33 mouse cellular contexts compared by ENCODE assay signal in the genomic region with DNA sequence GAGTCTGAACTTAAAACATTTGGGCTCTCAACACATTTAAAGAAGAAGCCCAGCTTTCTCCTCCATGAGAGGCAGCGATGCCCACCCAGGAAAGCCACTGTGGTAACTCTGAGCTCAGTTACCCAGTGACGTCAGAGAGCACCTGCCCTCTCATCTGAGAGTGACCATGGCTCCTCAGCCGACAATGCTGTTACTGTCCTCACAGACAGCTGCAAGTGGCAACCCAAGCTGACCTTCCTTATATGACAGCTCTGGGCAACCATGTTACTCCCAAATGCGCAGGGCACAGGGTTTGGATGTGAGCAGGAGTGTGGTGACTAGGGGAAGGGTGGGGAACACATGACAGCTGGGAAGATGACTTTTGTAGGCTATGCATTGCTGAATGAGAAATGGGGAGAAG. TPM values are rescaled to one million over a fixed set of nuclear protein-coding genes. Genes with fewer than 3 reads are reported as not detected.
"Had no signal": no experiment of that assay in that cellular context is flagged by ENCODE, and none has a peak within 500 bp of the region (broad histone marks: within the 10 kb centered on the region; RNA-seq: fewer than 3 reads in every experiment).

No protein-coding gene starts in this region.

- H3K4me1 ChIP-seq: embryonic facial prominence, embryonic 13.5 days; embryonic facial prominence, embryonic 15.5 days; forebrain, embryonic 10.5 days; forebrain, embryonic 12.5 days; forebrain, embryonic 13.5 days; forebrain, embryonic 15.5 days had no signal

- H3K27me3 ChIP-seq: embryonic facial prominence, embryonic 12.5 days; embryonic facial prominence, embryonic 13.5 days; embryonic facial prominence, embryonic 15.5 days; forebrain, embryonic 12.5 days; forebrain, embryonic 13.5 days; forebrain, embryonic 15.5 days had no signal

- H3K9me3 ChIP-seq: embryonic facial prominence, embryonic 10.5 days; embryonic facial prominence, embryonic 12.5 days; embryonic facial prominence, embryonic 13.5 days; embryonic facial prominence, embryonic 15.5 days; forebrain, embryonic 10.5 days; forebrain, embryonic 12.5 days; forebrain, embryonic 13.5 days; forebrain, embryonic 15.5 days had no signal

- H3K4me2 ChIP-seq: embryonic facial prominence, embryonic 12.5 days; embryonic facial prominence, embryonic 13.5 days; embryonic facial prominence, embryonic 15.5 days; forebrain, embryonic 12.5 days; forebrain, embryonic 13.5 days; forebrain, embryonic 15.5 days had no signal

- H3K36me3 ChIP-seq: embryonic facial prominence, embryonic 10.5 days; embryonic facial prominence, embryonic 12.5 days; embryonic facial prominence, embryonic 13.5 days; embryonic facial prominence, embryonic 15.5 days; forebrain, embryonic 10.5 days; forebrain, embryonic 12.5 days; forebrain, embryonic 15.5 days had no signal

- H3K9ac ChIP-seq: embryonic facial prominence, embryonic 12.5 days; embryonic facial prominence, embryonic 13.5 days; embryonic facial prominence, embryonic 15.5 days; forebrain, embryonic 12.5 days; forebrain, embryonic 13.5 days; forebrain, embryonic 15.5 days; forebrain, postnatal 0 days had no signal

- DNase-seq: cerebellum, adult 8-10 months; cerebellum, adult 9-10 months; cerebellum, adult 9-11 months; cerebellum, postnatal 10 days; cerebellum, postnatal 14 days; cerebellum, postnatal 25 days; cerebellum, postnatal 36 days; embryo, embryonic 11 days; forebrain, postnatal 0 days; gastrocnemius, adult 2 months; gastrocnemius, postnatal 10 days; gastrocnemius, postnatal 14 days; gastrocnemius, postnatal 25 days; gastrocnemius, postnatal 36 days; heart, adult 11 months; heart, adult 18-20 months; heart, adult 2 months had no signal

- H3K27ac ChIP-seq: embryonic facial prominence, embryonic 10.5 days; embryonic facial prominence, embryonic 12.5 days; embryonic facial prominence, embryonic 13.5 days; embryonic facial prominence, embryonic 15.5 days; forebrain, embryonic 10.5 days; forebrain, embryonic 12.5 days; forebrain, embryonic 13.5 days; forebrain, embryonic 15.5 days; gastrocnemius, adult 2 months; heart, adult 2 months had no signal

- H3K4me3 ChIP-seq: embryonic facial prominence, embryonic 10.5 days; embryonic facial prominence, embryonic 12.5 days; embryonic facial prominence, embryonic 13.5 days; embryonic facial prominence, embryonic 15.5 days; erythroblast, embryonic 14.5 days; forebrain, embryonic 10.5 days; forebrain, embryonic 12.5 days; forebrain, embryonic 13.5 days; forebrain, embryonic 15.5 days; gastrocnemius, adult 2 months; heart, adult 2 months had no signal

- ATAC-seq: forebrain, embryonic 13.5 days; forebrain, embryonic 14.5 days; forebrain, embryonic 15.5 days; forebrain, embryonic 16.5 days; forebrain, postnatal 0 days had no signal

RNA-seq across cellular contexts. Expression of a gene that starts 52.7 kb away (rescaled TPM):
- total RNA-seq: common myeloid progenitor, adult 5-6 weeks; forebrain, postnatal 0 days; granulocyte monocyte progenitor cell, adult 5-6 weeks had no signal
- polyA plus RNA-seq: cortical plate, adult 2 months; erythroblast, embryonic 14.5 days; forebrain, embryonic 11.5 days; forebrain, embryonic 13.5 days; gonadal fat pad, adult 2 months; heart, adult 2 months had no signal
